Mouse (Mus musculus) heart, postnatal 0 days (tissue): ENCODE measurements at regions not wholly inside any gene's neighbourhood (a gene's known extent, or its start where the extent isn't known, plus 50 kb on each side); places are given as distances from the start of the nearest gene placed in this dataset.

Experiments
- CTCF ChIP-seq: IDR thresholded peaks from 2 replicates; pipeline ENCODE4 v1.5.1; 2016; ENCODE audit warnings: antibody characterized with exemption, control low read depth, low read depth
- EP300 ChIP-seq: IDR thresholded peaks from 2 replicates; pipeline ENCODE4 v1.6.1; 2016; ENCODE audit warnings: antibody characterized with exemption, low read depth

DNA sequence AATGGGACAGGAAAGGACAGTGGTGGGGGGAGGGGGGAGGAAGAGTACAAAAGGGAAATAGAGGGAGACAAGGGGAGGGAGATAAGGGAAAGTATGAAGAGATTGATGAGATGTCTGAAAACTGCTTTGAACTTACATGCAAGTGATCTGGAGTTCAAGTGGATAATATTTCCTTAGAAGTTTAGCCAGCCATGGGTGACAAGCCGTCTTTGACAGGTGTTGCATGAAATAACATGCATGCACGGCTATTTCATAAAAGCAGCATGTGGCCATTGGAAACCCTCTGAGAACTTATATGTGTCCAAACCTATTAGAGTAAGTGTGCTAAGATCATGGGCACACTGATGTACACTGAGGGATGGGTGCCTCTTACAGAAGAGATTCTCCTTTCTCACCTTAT, 465.3 kb upstream of the Impg1 start:
- TF ChIP-seq CTCF (no peak), EP300 (no peak)
